Mouse (Mus musculus) heart, embryonic 12.5 days (tissue): ENCODE results near the gene Ncapd2. TPM values are rescaled to one million over a fixed set of nuclear protein-coding genes. Genes with fewer than 3 reads are reported as not detected.
A peak's percentile ranks its signal among the peaks of the same experiment; 100 is the strongest.

Experiments
- ATAC-seq: fragments of 200-750 bp; cut with Nextera tagmentation; 2 replicates; pipeline ENCODE4 v1.8.0; 2017; ENCODE audit warnings: moderate TSS enrichment, moderate library complexity; ENCODE audit not compliant: insufficient number of reproducible peaks, low FRiP score
- H3K27ac ChIP-seq: fragments of 300-500 bp; sonication (generic); 2 replicates; pipeline ENCODE4 v1.5.1; 2016; ENCODE audit warnings: mild to moderate bottlenecking, moderate library complexity; ENCODE audit not compliant: poor library complexity, severe bottlenecking
- H3K27me3 ChIP-seq: fragments of 300-500 bp; sonication (generic); replicated peaks from 2 replicates; pipeline ENCODE4 v1.6.1; 2016; ENCODE audit warnings: mild to moderate bottlenecking, moderate library complexity
- H3K36me3 ChIP-seq: fragments of 300-500 bp; sonication (generic); 2 replicates; pipeline ENCODE4 v1.6.1; 2016; ENCODE audit warnings: mild to moderate bottlenecking, moderate library complexity
- H3K4me1 ChIP-seq: fragments of 300-500 bp; sonication (generic); replicated peaks from 2 replicates; pipeline ENCODE4 v1.6.1; 2016; ENCODE audit warnings: mild to moderate bottlenecking
- H3K4me2 ChIP-seq: fragments of 300-500 bp; sonication (generic); 2 replicates; pipeline ENCODE4 v1.6.1; 2016; ENCODE audit warnings: mild to moderate bottlenecking, moderate library complexity
- H3K4me3 ChIP-seq: fragments of 300-500 bp; sonication (generic); 2 replicates; pipeline ENCODE4 v1.5.1; 2016; ENCODE audit warnings: mild to moderate bottlenecking
- H3K9ac ChIP-seq: fragments of 300-500 bp; sonication (generic); 2 replicates; pipeline ENCODE4 v1.6.1; 2016; ENCODE audit warnings: mild to moderate bottlenecking, moderate library complexity
- H3K9me3 ChIP-seq: fragments of 300-500 bp; sonication (generic); replicated peaks from 2 replicates; pipeline ENCODE4 v1.6.1; 2016; ENCODE audit warnings: mild to moderate bottlenecking, moderate library complexity
- WGBS: fragments of 180-500 bp; shearing (Covaris S2); methylation state at CpG from one replicate; pipeline ENCODE4 v1.1.7; 2016; 5-methylcytosine and 5-hydroxymethylcytosine counted together
- polyA plus RNA-seq: library from polyadenylated mRNA; unstranded; fragments of >200 nt; fragmentation: Nextera tagmentation; extraction: Ambion mirVana; gene quantifications from 2 replicates; pipeline ENCODE4 v1.2.1, GENCODE M21; 2016

The Ncapd2 gene
- polyA plus RNA-seq, 1 experiment from 2014 or later = 99.0 TPM

DNA sequence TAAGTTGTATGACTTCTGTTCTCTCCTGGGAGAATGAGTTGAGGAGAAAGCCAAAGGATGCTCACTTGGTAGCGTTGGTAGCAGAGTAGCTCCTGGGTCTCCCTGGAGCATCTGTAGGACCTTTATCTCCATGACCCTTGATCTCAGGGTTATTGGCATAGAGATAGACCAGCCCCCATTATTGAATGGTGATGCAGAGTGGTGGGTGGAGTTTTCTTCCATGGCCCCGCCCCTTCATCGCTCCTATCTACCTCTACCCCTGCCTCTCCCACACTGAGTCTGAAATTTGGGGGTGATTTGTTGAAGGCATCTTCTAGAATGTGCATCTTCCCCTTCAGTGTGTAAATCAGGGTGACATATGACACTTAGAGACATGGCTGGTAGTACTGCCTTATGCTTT is 35.0 kb downstream of the Ncapd2 start:
- H3K4me3 ChIP-seq = no peak overlapping the region
- 83% methylated on average over 3 of the region's 3 CpGs for WGBS
- no peak for ATAC-seq
- H3K27ac ChIP-seq = no peak overlapping the region
- H3K4me2 ChIP-seq = no peak overlapping the region
- H3K36me3 ChIP-seq = peaks cover 83% of the 10 kb centered on the region
- peaks cover 11% of the 10 kb centered on the region for H3K4me1 ChIP-seq
- H3K9me3 ChIP-seq = no peaks in the 10 kb centered on the region
- H3K9ac ChIP-seq = no peak overlapping the region
- no peaks in the 10 kb centered on the region for H3K27me3 ChIP-seq

DNA sequence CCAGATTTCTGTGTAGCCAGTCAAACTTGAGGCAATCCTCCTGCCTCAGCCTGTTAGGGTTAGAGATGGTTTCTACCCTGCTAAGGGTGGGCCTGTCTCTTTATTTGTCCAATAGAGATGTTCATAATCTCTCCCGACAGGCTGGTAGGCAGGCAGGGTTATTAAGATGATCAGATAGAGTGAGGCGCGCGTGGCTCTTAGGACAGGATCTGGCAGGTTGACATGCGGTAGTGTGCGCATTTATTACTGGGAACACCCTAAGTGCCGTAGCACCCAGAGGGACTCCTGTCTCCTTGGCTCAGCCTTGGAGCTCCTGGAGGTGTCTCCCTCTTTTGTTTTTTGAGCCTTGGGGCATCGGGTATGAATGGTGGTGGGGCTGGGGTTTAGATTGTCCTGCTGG is 36.2 kb downstream of the Ncapd2 start:
- Histone ChIP-seq H3K9me3 (no peaks in the 10 kb centered on the region), H3K4me3 (no peak overlapping the region), H3K36me3 (peaks cover 79% of the 10 kb centered on the region), H3K9ac (no peak overlapping the region), H3K27me3 (no peaks in the 10 kb centered on the region), H3K4me1 (no peaks in the 10 kb centered on the region; the same call in 1 of the 2 replicates), H3K27ac (no peak overlapping the region), H3K4me2 (no peak overlapping the region)
- WGBS = 90% methylated on average over 8 of the region's 8 CpGs
- no peak for ATAC-seq

DNA sequence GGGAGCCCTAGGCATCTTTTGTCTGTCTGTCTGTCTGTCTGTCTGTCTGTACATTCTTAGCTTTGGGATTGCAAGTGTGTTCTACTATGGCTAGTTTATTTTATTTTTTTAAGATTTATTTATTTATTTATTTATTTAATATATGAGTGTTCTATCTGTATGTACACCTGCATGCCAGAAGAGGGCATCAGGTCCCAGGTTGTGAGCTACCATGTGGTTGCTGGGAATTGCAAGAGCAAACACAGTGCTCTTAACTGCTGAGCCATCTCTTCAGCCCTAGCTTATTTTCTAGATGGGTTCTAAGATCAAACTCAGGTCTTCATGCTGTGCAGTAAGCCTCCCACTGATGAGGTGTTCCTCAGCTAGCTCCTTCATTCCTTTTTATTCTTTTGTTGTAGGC is 37.0 kb downstream of the Ncapd2 start:
- peaks cover 4% of the 10 kb centered on the region for H3K4me1 ChIP-seq
- ATAC-seq = no peak
- H3K4me2 ChIP-seq = no peak overlapping the region
- no peak overlapping the region for H3K4me3 ChIP-seq
- H3K9me3 ChIP-seq = no peaks in the 10 kb centered on the region
- H3K36me3 ChIP-seq = peaks cover 76% of the 10 kb centered on the region
- no peak overlapping the region for H3K27ac ChIP-seq
- no peak overlapping the region for H3K9ac ChIP-seq
- H3K27me3 ChIP-seq = no peaks in the 10 kb centered on the region

DNA sequence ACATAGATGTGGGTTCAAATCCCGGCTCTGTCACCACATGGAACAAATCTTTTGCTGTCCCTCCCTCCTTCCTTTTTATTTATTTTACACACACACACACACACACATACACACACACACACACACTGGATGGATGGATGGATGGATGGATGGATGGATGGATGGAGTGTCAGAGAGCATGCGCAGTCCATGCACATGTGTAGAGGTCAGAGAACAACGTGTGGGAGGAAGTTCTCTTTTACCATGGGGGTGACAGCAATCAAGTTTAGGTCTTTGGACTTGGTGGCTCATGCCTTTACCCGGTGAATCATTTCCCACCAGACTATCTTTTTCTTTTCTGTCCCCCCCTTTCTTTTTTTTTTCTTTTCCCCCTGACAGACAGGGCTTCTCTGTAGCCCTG is 37.8 kb downstream of the Ncapd2 start:
- Histone ChIP-seq H3K4me3 (no peak overlapping the region), H3K9me3 (no peaks in the 10 kb centered on the region), H3K36me3 (peaks cover 67% of the 10 kb centered on the region), H3K9ac (no peak overlapping the region), H3K27me3 (no peaks in the 10 kb centered on the region), H3K4me2 (no peak overlapping the region), H3K27ac (no peak overlapping the region), H3K4me1 (peaks cover 12% of the 10 kb centered on the region)
- ATAC-seq = no peak
- 84% methylated on average over 4 of the region's 4 CpGs for WGBS

GRCm38 (mm10) chr6:125153018-125153389 is 38.5 kb downstream of the Ncapd2 start:
- WGBS = 80% methylated on average over 5 of the region's 5 CpGs
- no peaks in the 10 kb centered on the region for H3K9me3 ChIP-seq
- H3K4me1 ChIP-seq = peaks cover 19% of the 10 kb centered on the region
- no peak for ATAC-seq
- H3K27me3 ChIP-seq = no peaks in the 10 kb centered on the region
- H3K4me2 ChIP-seq = no peak overlapping the region
- H3K4me3 ChIP-seq = no peak overlapping the region
- peaks cover 62% of the 10 kb centered on the region for H3K36me3 ChIP-seq
- H3K27ac ChIP-seq = no peak overlapping the region
- 0 out of 2 replicates have a peak overlapping the region, but pooled peaks have one; percentile 15 for H3K9ac ChIP-seq

DNA sequence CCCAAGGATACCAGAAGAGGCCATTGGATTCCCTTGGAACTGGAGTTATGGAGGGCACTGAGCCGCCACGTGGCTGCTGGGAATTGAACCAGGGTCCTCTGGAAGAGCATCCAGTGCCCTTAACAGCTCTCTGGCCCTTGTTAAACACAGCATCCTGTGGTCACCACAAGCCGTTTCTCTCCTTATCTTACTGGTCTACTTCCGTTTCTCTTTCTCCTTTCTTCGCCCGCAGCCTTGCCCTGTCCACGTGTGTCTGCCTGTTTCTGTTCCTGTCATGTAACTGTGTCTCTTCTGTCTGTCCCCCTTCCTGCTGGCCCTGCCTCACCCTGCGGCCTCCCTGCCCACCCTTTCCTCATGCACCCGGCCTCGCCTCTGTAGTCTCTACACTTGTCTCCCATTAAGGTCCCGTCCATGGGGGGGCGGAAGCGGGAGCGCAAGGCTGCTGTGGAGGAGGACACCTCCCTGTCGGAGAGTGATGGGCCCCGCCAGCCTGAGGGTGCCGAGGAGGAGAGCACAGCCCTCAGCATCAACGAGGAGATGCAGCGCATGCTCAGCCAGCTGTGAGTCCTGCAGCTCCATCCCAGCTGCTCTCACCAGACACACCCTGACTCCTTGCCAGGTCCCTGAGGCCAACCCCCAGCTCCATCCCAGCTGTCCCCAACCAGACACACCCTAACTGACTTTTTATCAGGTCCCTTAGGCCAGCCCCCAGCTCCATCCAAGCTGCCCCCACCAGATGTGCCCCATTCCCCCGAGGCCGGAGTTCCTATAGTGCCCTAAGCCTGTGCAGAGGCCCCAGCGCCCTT is 39.1 kb downstream of the Ncapd2 start:
- WGBS = 69% methylated on average over 22 of the region's 22 CpGs
- peaks cover 25% of the 10 kb centered on the region for H3K4me1 ChIP-seq
- ATAC-seq = no peak
- H3K27ac ChIP-seq = no peak overlapping the region
- H3K9ac ChIP-seq = 0 out of 2 replicates have a peak overlapping the region, but pooled peaks have one; percentile 15
- peaks cover 56% of the 10 kb centered on the region for H3K36me3 ChIP-seq
- H3K4me3 ChIP-seq = no peak overlapping the region
- no peaks in the 10 kb centered on the region for H3K27me3 ChIP-seq
- H3K9me3 ChIP-seq = no peaks in the 10 kb centered on the region
- no peak overlapping the region for H3K4me2 ChIP-seq

- WGBS = 69% methylated on average over 7 of the region's 7 CpGs
- Histone ChIP-seq H3K9ac (peak overlapping the region; percentile 73), H3K4me2 (peak overlapping the region; percentile 94), H3K9me3 (no peaks in the 10 kb centered on the region), H3K27me3 (no peaks in the 10 kb centered on the region), H3K4me3 (no peak overlapping the region), H3K27ac (peak overlapping the region; percentile 97), H3K4me1 (peaks cover 47% of the 10 kb centered on the region), H3K36me3 (peaks cover 38% of the 10 kb centered on the region)
- ATAC-seq = no peak
These were observed 41.9 kb downstream of the Ncapd2 start for GRCm38 (mm10) chr6:125149569-125149950.

DNA sequence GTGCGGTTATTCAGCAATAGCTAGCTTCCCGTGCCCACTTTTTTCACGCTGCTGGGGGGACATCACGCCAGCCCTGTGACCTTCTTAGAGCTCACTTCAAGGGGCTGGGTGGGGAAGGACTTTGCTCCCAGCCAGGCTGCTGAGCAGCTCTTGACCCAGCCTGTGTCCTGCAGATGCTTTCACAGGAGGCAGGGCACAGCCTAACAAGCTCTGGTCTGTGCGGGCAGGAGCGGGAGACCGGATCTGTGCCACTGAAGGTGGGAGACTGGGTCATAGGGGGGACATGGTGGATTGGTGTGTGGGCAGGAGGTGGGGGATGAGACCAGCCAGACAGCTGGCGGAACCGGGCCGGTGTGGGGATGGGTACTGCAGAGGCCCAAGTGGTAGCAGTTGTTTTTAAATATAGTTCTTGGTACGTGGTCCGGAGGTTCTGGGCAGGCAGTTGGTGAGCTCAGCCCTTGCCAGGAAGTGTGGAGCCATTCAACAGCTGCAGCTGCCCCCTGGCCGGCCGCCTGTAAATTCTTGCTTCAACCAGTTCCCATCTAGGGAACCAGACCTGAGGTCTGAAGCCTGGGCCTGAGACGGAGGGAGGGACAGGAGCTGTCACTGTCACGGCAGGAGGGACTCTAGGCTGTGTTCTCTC is 42.5 kb downstream of the Ncapd2 start:
- H3K9ac ChIP-seq = peak overlapping the region; percentile 73
- H3K27me3 ChIP-seq = no peaks in the 10 kb centered on the region
- H3K27ac ChIP-seq = peak overlapping the region; percentile 97
- H3K4me2 ChIP-seq = peak overlapping the region; percentile 94
- no peaks in the 10 kb centered on the region for H3K9me3 ChIP-seq
- H3K36me3 ChIP-seq = peaks cover 41% of the 10 kb centered on the region
- H3K4me3 ChIP-seq = peak overlapping the region; percentile 11; the same call in 1 of the 2 replicates
- 51% methylated on average over 16 of the region's 16 CpGs for WGBS
- ATAC-seq = no peak
- H3K4me1 ChIP-seq = peaks cover 48% of the 10 kb centered on the region

GRCm38 (mm10) chr6:125148251-125148925 is 43.1 kb downstream of the Ncapd2 start:
- H3K4me1 ChIP-seq = peaks cover 48% of the 10 kb centered on the region
- peak; percentile 73 for ATAC-seq
- H3K27ac ChIP-seq = peak overlapping the region; percentile 97
- H3K9me3 ChIP-seq = no peaks in the 10 kb centered on the region
- H3K36me3 ChIP-seq = peaks cover 41% of the 10 kb centered on the region
- H3K4me3 ChIP-seq = peak overlapping the region; percentile 11
- H3K27me3 ChIP-seq = no peaks in the 10 kb centered on the region
- peak overlapping the region; percentile 73 for H3K9ac ChIP-seq
- H3K4me2 ChIP-seq = peak overlapping the region; percentile 94
- 25% methylated on average over 18 of the region's 18 CpGs for WGBS

DNA sequence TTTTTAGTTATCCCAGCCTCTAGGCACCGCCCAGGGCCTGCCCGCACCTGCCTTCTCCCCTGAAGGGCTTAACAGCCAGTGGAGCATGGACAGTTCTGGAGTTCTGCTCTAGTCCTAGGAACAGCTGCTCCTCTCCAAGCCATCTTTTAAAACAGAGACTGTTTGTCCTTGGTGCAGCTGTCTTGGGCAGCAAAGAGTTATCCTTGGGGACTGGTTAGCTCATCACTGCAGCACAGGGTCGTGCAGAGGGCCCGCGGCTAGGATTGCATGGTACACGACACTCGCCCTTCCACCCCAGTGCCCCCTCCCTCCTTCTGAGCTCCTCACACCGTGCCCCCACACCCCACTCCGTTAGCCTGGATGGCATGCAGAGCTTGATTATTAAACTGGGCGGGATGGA is 44.2 kb downstream of the Ncapd2 start:
- WGBS = 54% methylated on average over 10 of the region's 10 CpGs
- Histone ChIP-seq H3K4me1 (peaks cover 48% of the 10 kb centered on the region), H3K27me3 (no peaks in the 10 kb centered on the region), H3K4me2 (peak overlapping the region; percentile 94), H3K9me3 (no peaks in the 10 kb centered on the region), H3K9ac (peak overlapping the region; percentile 55), H3K4me3 (peak overlapping the region; percentile 66; the same call in 1 of the 2 replicates), H3K27ac (peak overlapping the region; percentile 97), H3K36me3 (peaks cover 38% of the 10 kb centered on the region)
- ATAC-seq = no peak

GRCm38 (mm10) chr6:125146797-125147196 is 44.7 kb downstream of the Ncapd2 start:
- Histone ChIP-seq H3K4me3 (peak overlapping the region; percentile 66; the same call in 1 of the 2 replicates), H3K4me2 (peak overlapping the region; percentile 94), H3K9me3 (no peaks in the 10 kb centered on the region), H3K27me3 (no peaks in the 10 kb centered on the region), H3K4me1 (peaks cover 48% of the 10 kb centered on the region), H3K27ac (peak overlapping the region; percentile 97), H3K36me3 (peaks cover 39% of the 10 kb centered on the region), H3K9ac (peak overlapping the region; percentile 34)
- ATAC-seq = no peak
- 55% methylated on average over 4 of the region's 4 CpGs for WGBS
